Mouse (Mus musculus) erythroblast, embryonic 14.5 days (primary cell): ENCODE data around the gene Uckl1.

Experiments
- GATA1 ChIP-seq: IDR thresholded peaks from 2 replicates; pipeline ENCODE4 v1.6.1; 2012; ENCODE audit warnings: low read length, inconsistent platforms, mixed read lengths
- TAL1 ChIP-seq: IDR thresholded peaks from 3 replicates; pipeline ENCODE4 v1.6.1; 2012; ENCODE audit warnings: low read length, inconsistent platforms, mixed read lengths

DNA sequence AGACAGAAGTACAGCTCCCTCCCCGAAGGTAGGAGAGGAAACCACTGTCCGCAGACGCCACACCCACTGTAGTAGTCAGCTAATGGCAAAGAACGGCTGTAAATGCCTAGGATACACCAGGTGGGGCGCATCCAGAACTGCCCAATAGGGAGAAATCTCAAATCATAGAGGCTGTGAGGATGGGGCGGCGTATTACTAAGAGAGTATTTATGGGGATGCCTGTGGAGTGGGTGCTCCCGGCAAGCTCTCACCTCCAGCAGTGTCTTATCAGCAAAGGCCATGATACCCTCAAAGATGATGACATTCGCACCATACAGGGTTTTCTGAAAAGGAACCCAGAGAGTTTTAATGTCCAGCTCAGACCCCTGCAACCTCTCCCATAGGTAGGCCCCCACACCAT, 10.7 kb downstream of the Uckl1 start:
- no peak for TF ChIP-seq TAL1
- TF ChIP-seq GATA1 = no peak
